Mouse (Mus musculus) neutrophil, adult 83 days (primary cell): Measurements from ENCODE around the gene Olfr710. TPM values are rescaled to one million over a fixed set of nuclear protein-coding genes. Genes with fewer than 3 reads are reported as not detected.

Source experiments
- total RNA-seq, 2 experiments: library from RNA; stranded (reverse); gene quantifications; one replicate each; pipeline ENCODE4 v1.2.4; 2023

Olfr710 gene
- not detected for total RNA-seq

DNA sequence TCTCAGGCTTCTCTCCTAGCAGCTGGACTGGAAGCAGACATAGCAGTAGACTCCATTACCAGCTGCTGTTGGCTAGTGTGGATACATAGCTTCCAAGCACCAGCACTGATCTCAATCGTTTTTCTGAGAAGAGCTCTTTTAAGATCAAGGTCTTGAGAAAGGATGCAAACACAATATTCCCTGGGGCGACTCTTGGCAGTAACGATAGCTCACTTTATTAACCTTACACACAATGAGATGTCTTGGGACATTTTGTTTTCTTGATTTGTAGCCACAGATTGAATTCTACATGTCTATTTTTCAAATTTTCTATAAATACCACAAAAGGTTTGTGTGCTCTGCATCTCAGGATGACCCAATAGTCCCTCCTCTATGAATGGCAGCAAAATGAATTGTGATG lies at the start of gene Olfr710:
Olfr710 (minus strand) TSS at position 101 of the 400 bp plus-strand sequence.

DNA sequence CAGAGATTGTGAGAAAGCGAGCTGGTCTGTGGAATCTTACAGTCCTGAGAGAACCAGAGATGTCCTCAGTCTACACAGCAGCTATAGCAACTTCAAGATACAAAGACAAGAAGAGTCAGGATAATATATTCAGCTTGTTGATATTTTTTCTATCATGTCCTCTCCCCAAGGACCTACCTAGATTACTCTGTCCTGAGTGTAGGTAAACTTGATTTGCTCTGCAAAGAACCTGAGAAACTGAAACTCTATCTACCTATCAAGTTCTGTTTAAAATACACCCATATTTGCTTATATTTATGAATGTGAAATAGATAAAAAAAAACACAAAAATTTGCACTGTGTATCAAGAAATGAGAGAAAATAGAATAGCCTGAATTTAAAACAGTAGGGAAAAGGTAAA lies 27.2 kb upstream of the Olfr710 start, which contains the start of gene Olfr711:
Olfr711 (minus strand) TSS at position 101 of the 400 bp plus-strand sequence.

DNA sequence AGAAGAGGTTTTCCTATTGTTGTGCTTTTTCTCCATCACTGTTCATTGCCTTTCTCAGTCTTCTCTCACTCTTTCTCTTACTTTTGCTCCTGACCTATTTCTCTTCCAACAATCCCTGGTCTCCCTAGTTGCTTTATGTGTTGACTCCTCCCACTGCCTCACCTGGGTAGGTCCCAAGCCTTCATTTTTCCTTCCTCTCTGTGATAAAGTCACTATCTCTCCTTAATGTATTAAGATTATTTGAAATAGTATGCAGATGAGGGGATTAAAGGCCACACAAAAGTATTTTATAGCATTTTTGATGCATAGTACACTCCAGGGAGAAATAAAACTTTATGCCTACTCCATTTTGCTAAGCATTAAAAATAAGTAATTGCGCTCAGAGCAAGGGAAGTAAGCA lies 15.7 kb upstream of the Olfr710 start, which contains the start of gene Olfr6:
Olfr6 (minus strand) TSS at position 101 of the 400 bp plus-strand sequence.

DNA sequence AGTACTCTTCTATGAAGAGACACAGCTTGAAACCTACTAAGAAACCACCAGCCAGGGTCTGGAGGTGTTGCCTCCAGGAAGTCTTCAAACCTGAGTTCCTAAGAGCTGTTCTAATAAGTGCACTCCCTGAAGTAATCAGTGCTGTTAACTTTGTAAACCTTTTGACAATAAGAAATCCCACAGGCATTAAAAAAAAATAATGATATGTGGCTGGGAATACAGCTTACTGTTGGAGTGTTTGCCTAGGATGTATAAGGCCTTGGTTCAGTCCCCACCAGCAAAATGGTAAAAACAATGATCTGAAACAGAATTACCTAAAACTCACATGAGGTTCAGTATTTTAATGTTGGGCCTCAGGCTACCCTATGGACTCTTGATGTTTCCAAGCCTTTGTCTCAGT lies 16.0 kb downstream of the Olfr710 start, which contains the start of gene Olfr709-ps1:
Olfr709-ps1 (minus strand) TSS at position 101 of the 400 bp plus-strand sequence.

DNA sequence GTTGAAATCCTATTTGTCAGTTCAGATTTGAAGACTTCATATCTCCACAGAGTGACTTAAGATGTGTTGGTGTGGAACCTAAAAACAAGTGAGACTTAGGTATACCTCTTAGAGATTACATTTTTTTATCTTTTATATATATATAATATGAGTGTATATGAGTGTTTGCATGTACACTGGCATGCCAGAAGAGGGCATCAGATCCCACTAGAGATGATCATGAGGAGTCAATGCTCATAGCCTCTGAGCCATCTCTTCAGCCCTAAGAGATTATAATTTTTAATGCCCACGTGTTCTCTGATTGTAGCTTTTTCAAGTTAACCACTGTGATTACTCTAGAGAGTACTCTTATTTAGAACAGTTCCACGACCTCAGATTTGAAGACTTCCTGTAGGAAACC lies 40.4 kb downstream of the Olfr710 start, which contains the start of gene Olfr1532-ps1:
Olfr1532-ps1 (plus strand) TSS at position 326 of the 400 bp plus-strand sequence.

DNA sequence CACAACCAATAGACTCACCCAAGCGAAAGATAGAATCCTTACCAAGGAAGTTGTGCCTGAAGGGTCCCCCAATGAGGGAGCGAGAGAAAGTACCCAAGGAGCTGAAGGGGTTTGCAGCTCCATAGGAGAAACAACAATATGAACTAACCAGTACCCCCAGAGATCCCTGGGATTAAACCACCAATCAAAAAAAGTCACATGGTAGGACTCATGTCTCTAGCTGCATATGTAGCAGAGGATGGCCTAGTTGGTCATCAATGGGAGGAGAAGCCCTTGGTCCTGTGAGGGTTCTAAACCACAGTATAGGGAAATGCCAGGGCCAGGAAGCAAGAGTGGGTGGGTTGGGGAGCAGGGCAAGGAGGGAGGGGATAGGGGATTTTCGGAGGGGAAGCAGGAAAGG lies 47.0 kb downstream of the Olfr710 start, which contains the start of gene Olfr707:
Olfr707 (minus strand) TSS at position 101 of the 400 bp plus-strand sequence.

Other genes starting within 250 kb of the Olfr710 start
- gene Olfr695, start 231.9 kb downstream of the Olfr710 start, total RNA-seq: not detected
- not detected for gene Olfr697, start 205.9 kb downstream of the Olfr710 start, total RNA-seq
- not detected for gene Olfr698, start 192.9 kb downstream of the Olfr710 start, total RNA-seq
- not detected for gene Olfr699, start 155.1 kb downstream of the Olfr710 start, total RNA-seq
- not detected for gene Olfr700, start 139.5 kb downstream of the Olfr710 start, total RNA-seq
- not detected for gene Olfr701, start 134.2 kb downstream of the Olfr710 start, total RNA-seq
- not detected for gene Olfr702, start 114.4 kb downstream of the Olfr710 start, total RNA-seq
- not detected for gene Olfr703, start 105.0 kb downstream of the Olfr710 start, total RNA-seq
- not detected for gene Olfr704, start 85.1 kb downstream of the Olfr710 start, total RNA-seq
- gene Olfr705, start 71.4 kb downstream of the Olfr710 start, total RNA-seq: not detected
- gene Olfr706, start 60.1 kb downstream of the Olfr710 start, total RNA-seq: not detected
- gene Olfr707, start 47.1 kb downstream of the Olfr710 start, total RNA-seq: not detected
- gene Olfr1532-ps1, start 40.3 kb downstream of the Olfr710 start, total RNA-seq: not detected
- under 1 TPM; 0.09 to 0.15 TPM for gene Olfr709-ps1, start 16.1 kb downstream of the Olfr710 start, total RNA-seq
- not detected for gene Olfr6, start 15.6 kb upstream of the Olfr710 start, total RNA-seq
- gene Olfr711, start 27.1 kb upstream of the Olfr710 start, total RNA-seq: not detected
- not detected for gene Olfr2, start 57.8 kb upstream of the Olfr710 start, total RNA-seq
- not detected for gene Olfr713, start 82.9 kb upstream of the Olfr710 start, total RNA-seq
- not detected for gene Olfr714, start 122.7 kb upstream of the Olfr710 start, total RNA-seq
- not detected for gene Olfr17, start 144.9 kb upstream of the Olfr710 start, total RNA-seq
- gene Olfr715b, start 162.1 kb upstream of the Olfr710 start, total RNA-seq: not detected
- gene Olfr715, start 182.8 kb upstream of the Olfr710 start, total RNA-seq: not detected
- gene Olfr716, start 190.0 kb upstream of the Olfr710 start, total RNA-seq: not detected
- gene Nlrp14, start 218.7 kb upstream of the Olfr710 start, total RNA-seq: not detected